Mouse (Mus musculus) thymus, postnatal 36 days (tissue): Measurements from ENCODE around the gene Gm6096.
"Not testable (repeated sequence)": the region's sequence is repeated elsewhere in the genome, so short reads cannot be mapped to it uniquely, and the experiment has no call there.

ENCODE experiments used
- DNase-seq, 2 experiments: peaks; one replicate each; pipeline ENCODE4 v3.0.0; 2022; ENCODE audit warnings: mixed read lengths in 2 of 2

Gene Gm6096

GRCm38 (mm10) chr7:34250738-34251137 lies at the start of gene Gm6096:
Gene Gm6096 (plus strand): TSS chr7:34251038.
- DNase-seq: no peak

- not testable (repeated sequence) for DNase-seq
Observed at GRCm38 (mm10) chr7:34202147-34202546, 48.7 kb upstream of the Gm6096 start.

GRCm38 (mm10) chr7:34206331-34206730 lies 44.5 kb upstream of the Gm6096 start:
- DNase-seq: no peak

GRCm38 (mm10) chr7:34208027-34208745 lies 42.7 kb upstream of the Gm6096 start:
- DNase-seq: no peak

GRCm38 (mm10) chr7:34213281-34213680 lies 37.6 kb upstream of the Gm6096 start:
- DNase-seq: no peak

- no peak for DNase-seq
Observed at GRCm38 (mm10) chr7:34214644-34215043, 36.2 kb upstream of the Gm6096 start.

GRCm38 (mm10) chr7:34215481-34215880 lies 35.4 kb upstream of the Gm6096 start:
- no peak for DNase-seq

- no peak for DNase-seq
Observed at GRCm38 (mm10) chr7:34216474-34216873, 34.4 kb upstream of the Gm6096 start.

GRCm38 (mm10) chr7:34218496-34218895 lies 32.3 kb upstream of the Gm6096 start:
- no peak for DNase-seq

GRCm38 (mm10) chr7:34221594-34222250 lies 29.1 kb upstream of the Gm6096 start:
- DNase-seq: no peak

- no peak for DNase-seq
Observed at GRCm38 (mm10) chr7:34222340-34222739, 28.5 kb upstream of the Gm6096 start.

- DNase-seq: no peak
Observed at GRCm38 (mm10) chr7:34224308-34224707, 26.5 kb upstream of the Gm6096 start.

GRCm38 (mm10) chr7:34226086-34226485 lies 24.8 kb upstream of the Gm6096 start:
- DNase-seq: no peak

GRCm38 (mm10) chr7:34226846-34227245 lies 24.0 kb upstream of the Gm6096 start:
- DNase-seq: no peak

GRCm38 (mm10) chr7:34228641-34229040 lies 22.2 kb upstream of the Gm6096 start:
- no peak for DNase-seq

GRCm38 (mm10) chr7:34229153-34229552 lies 21.7 kb upstream of the Gm6096 start:
- no peak for DNase-seq

- no peak for DNase-seq
Observed at GRCm38 (mm10) chr7:34229691-34230111, 21.1 kb upstream of the Gm6096 start.

- DNase-seq: peak; percentile 77 to 86
Observed at GRCm38 (mm10) chr7:34230116-34230515, 20.7 kb upstream of the Gm6096 start, which contains the start of gene Gpi1. Gene Gpi1 (minus strand): TSS chr7:34230336.

- DNase-seq: no peak
Observed at GRCm38 (mm10) chr7:34232785-34233725, 17.8 kb upstream of the Gm6096 start.

- peak; percentile 99 to 100 for DNase-seq
Observed at GRCm38 (mm10) chr7:34233909-34234609, 16.8 kb upstream of the Gm6096 start.

GRCm38 (mm10) chr7:34234610-34235561 lies 16.0 kb upstream of the Gm6096 start:
- no peak for DNase-seq
